Mouse (Mus musculus) embryonic facial prominence, embryonic 12.5 days (tissue): ENCODE measurements around the gene Gm12248. TPM values are rescaled to one million over a fixed set of nuclear protein-coding genes. Genes with fewer than 3 reads are reported as not detected.
"Not testable (repeated sequence)": the region's sequence is repeated elsewhere in the genome, so short reads cannot be mapped to it uniquely, and the experiment has no call there.

Experiments used
- ATAC-seq: fragments of 200-750 bp; cut with Nextera tagmentation; 2 replicates; pipeline ENCODE4 v1.8.0; 2017; ENCODE audit not compliant: insufficient number of reproducible peaks, insufficient read depth, low FRiP score, low TSS enrichment
- H3K27ac ChIP-seq: fragments of 300-500 bp; sonication (generic); 2 replicates; pipeline ENCODE4 v1.5.1; 2016; ENCODE audit warnings: mild to moderate bottlenecking
- H3K27me3 ChIP-seq: fragments of 300-500 bp; sonication (generic); 2 replicates; pipeline ENCODE4 v1.6.1; 2016; ENCODE audit warnings: mild to moderate bottlenecking, moderate library complexity
- H3K36me3 ChIP-seq: fragments of 300-500 bp; sonication (generic); 2 replicates; pipeline ENCODE4 v1.6.1; 2016; ENCODE audit warnings: mild to moderate bottlenecking
- H3K4me1 ChIP-seq: fragments of 300-500 bp; sonication (generic); 2 replicates; pipeline ENCODE4 v1.6.1; 2016
- H3K4me2 ChIP-seq: fragments of 300-500 bp; sonication (generic); replicated peaks from 2 replicates; pipeline ENCODE4 v1.6.1; 2016; ENCODE audit warnings: mild to moderate bottlenecking, moderate library complexity
- H3K4me3 ChIP-seq: fragments of 300-500 bp; sonication (generic); 2 replicates; pipeline ENCODE4 v1.5.1; 2016; ENCODE audit warnings: mild to moderate bottlenecking
- H3K9ac ChIP-seq: fragments of 300-500 bp; sonication (generic); 2 replicates; pipeline ENCODE4 v1.6.1; 2016; ENCODE audit warnings: mild to moderate bottlenecking, moderate library complexity
- H3K9me3 ChIP-seq: fragments of 300-500 bp; sonication (generic); 2 replicates; pipeline ENCODE4 v1.6.1; 2016; ENCODE audit warnings: mild to moderate bottlenecking, moderate library complexity
- WGBS: fragments of 180-500 bp; shearing (Covaris S2); methylation state at CpG from one replicate; pipeline ENCODE4 v1.1.7; 2016; 5-methylcytosine and 5-hydroxymethylcytosine counted together
- polyA plus RNA-seq: library from polyadenylated mRNA; unstranded; fragments of >200 nt; fragmentation: Nextera tagmentation; extraction: Ambion mirVana; gene quantifications from 2 replicates; pipeline ENCODE4 v1.2.1, GENCODE M21; 2016

Gm12248 gene
- polyA plus RNA-seq, 1 experiment from 2014 or later, result not detected

DNA sequence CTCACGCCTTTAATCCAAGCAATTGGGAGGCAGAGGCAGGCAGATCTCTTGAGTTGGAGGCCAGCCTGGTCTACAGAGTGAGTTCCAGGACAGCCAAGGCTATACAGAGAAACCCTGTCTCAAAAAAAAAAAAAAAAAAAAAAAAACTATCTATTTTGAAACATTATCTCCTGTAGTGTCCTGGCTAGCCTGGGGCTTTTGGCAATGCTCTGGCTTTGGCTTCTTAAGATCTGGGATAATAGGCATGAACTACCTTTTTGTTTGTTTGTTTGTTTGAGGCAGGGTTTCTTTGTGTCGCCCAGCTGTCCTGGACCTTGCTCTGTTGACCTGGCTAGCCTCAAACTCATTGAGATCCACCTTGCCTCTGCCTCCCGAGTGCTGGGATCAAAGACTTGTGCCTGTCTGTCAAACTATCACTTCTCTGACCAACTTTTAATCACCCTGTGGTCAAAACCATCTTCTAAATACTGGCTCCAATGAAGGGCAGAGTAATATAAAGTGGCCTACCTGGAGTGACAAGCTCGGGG is 8.3 kb upstream of the Gm12248 start:
- no peak overlapping the region for H3K4me3 ChIP-seq
- no peak overlapping the region for H3K27ac ChIP-seq
- no peaks in the 10 kb centered on the region for H3K36me3 ChIP-seq
- no peak for ATAC-seq
- WGBS, result 87% methylated on average over 4 of the region's 4 CpGs
- no peak overlapping the region for H3K9ac ChIP-seq
- H3K27me3 ChIP-seq, result peaks cover 20% of the 10 kb centered on the region
- no peak overlapping the region for H3K4me2 ChIP-seq
- H3K9me3 ChIP-seq, result no peaks in the 10 kb centered on the region
- H3K4me1 ChIP-seq, result peaks cover 17% of the 10 kb centered on the region

DNA sequence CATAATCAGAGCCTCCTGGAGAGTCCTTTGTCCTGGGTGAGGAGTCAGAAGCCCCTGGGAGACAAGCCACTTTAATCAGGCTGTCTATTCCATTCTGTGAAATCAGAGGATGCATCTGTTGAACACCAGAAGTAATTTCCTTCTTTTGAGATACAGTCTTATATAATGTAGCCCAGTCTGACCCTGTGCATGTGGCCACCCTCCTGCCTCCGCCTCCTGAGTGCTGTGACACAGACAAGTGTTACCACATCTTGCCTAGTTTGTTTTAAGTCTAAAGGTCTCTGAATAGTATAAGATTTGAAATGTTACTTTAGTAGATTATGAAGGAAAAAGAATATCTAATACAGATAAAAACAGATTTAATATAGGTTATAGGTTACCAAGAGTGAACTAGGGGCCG is 7.1 kb upstream of the Gm12248 start:
- Histone ChIP-seq H3K4me3 (no peak overlapping the region), H3K9ac (no peak overlapping the region), H3K4me2 (no peak overlapping the region), H3K9me3 (no peaks in the 10 kb centered on the region), H3K36me3 (no peaks in the 10 kb centered on the region), H3K4me1 (peaks cover 12% of the 10 kb centered on the region), H3K27me3 (peaks cover 22% of the 10 kb centered on the region), H3K27ac (no peak overlapping the region)
- ATAC-seq, result no peak
- WGBS, result 88% methylated on average over 2 of the region's 2 CpGs

DNA sequence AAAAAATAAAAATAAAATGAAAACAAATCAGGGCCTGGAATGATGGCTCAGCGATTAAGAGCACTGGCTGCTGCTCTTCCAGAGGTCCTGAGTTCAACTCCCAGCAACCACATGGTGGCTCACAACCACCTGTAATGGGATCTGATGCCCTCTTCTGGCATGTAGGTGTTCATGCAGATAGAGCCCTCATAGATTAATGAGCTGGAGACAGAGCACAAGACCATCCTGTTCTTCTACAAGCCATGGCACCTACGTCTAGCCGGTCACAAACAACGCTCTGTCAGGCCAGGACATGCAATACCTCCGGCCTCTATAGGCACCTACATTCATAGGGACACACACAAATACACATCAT is 5.4 kb upstream of the Gm12248 start:
- 58% methylated on average over 5 of the region's 5 CpGs for WGBS
- H3K9ac ChIP-seq, H3K9me3 ChIP-seq, ATAC-seq, H3K27ac ChIP-seq, H3K4me3 ChIP-seq, H3K36me3 ChIP-seq: not testable (repeated sequence)
- H3K27me3 ChIP-seq, result peaks cover 22% of the 10 kb centered on the region
- peaks cover 10% of the 10 kb centered on the region for H3K4me1 ChIP-seq
- H3K4me2 ChIP-seq, result peak overlapping the region; percentile 79

DNA sequence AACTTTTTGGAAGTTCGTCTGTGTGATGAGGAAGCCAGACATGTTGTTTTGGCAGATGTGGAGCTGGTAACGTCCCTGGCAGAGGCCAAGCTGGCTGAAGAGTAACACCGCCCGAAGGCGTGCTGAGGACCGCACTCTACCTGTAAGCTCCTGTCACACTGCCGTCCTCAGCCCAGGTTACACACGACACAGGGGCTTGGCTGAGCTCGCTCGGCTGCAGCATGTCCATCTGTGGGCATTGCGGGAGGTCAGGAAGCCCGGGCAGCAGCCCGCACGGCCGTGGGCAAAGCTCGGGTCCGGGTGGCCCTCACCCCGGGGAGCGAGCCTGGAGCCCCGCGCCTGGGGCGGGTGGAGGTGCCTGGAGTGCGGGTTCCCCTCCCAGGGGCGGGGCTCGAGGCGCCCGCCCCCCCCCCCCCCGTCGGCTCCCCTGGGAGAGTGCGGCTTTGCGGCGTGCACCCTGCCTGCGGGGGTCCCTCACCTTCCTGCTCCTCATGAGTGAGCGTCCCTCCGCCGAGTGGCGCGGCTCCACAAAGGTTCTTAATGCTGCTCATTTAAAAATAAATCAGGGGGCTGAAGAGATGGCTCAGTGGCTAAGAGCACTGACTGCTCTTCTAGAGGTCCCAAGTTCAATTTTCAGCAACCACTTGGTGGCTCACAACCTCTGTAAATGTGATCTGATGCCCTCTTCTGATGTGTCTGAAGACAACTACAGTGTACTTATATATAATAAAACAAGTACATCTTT is 4.9 kb upstream of the Gm12248 start:
- ATAC-seq, result no peak
- H3K4me1 ChIP-seq, result peaks cover 7% of the 10 kb centered on the region; the same call in 1 of the 2 replicates
- H3K4me3 ChIP-seq, result peak overlapping the region; percentile 41
- H3K27me3 ChIP-seq, result peaks cover 22% of the 10 kb centered on the region
- peak overlapping the region; percentile 47 for H3K9ac ChIP-seq
- peak overlapping the region; percentile 79 for H3K4me2 ChIP-seq
- H3K36me3 ChIP-seq, result no peaks in the 10 kb centered on the region
- no peak overlapping the region for H3K27ac ChIP-seq
- no peaks in the 10 kb centered on the region for H3K9me3 ChIP-seq
- under 1% methylated on average over 28 of the region's 38 CpGs for WGBS

DNA sequence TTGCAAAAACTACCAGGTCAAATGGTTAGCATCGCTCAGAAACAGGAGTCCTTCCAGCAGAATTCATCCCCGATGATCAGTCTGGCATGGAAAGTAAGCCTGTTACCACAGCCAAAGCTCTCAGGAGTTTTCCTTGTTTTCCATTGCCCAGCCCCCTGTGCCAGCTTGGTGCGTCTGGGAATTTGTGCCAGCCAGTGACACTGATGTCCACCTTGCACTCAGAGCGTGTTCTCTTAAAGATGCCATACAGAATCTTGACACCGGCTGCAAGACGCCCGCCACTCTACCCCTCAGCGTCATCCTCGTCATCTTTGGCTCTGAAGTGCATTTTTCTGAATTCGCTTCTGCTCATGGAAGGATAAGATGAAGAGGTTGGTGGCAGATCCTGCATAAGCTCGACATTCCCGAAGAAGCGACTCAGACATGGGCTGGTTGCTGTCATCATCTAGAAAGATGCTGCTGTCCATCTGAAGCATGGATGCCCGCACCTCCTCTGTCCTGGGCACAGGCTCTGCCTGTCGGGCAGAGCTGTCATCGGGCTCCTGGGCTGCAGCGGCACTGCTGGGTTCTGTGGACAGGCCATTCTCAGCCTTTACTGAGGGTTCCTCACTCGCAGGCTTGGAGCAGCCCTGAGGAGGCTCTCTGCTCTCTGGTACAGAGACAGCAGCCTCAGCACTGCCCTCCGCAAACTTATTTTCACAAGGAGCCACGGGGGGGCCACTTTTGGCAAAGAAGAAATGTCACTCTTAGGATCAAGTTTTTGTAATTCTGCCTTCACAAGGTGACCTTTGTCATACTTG is 4.1 kb upstream of the Gm12248 start:
- 53% methylated on average over 20 of the region's 20 CpGs for WGBS
- peak overlapping the region; percentile 79 for H3K4me2 ChIP-seq
- H3K36me3 ChIP-seq, result no peaks in the 10 kb centered on the region
- ATAC-seq, result no peak
- no peaks in the 10 kb centered on the region for H3K9me3 ChIP-seq
- H3K27ac ChIP-seq, result no peak overlapping the region
- 0 out of 2 replicates have a peak overlapping the region, but pooled peaks have one; percentile 47 for H3K9ac ChIP-seq
- H3K27me3 ChIP-seq, result peaks cover 22% of the 10 kb centered on the region
- peak overlapping the region; percentile 41 for H3K4me3 ChIP-seq
- peaks cover 8% of the 10 kb centered on the region; the same call in 1 of the 2 replicates for H3K4me1 ChIP-seq

DNA sequence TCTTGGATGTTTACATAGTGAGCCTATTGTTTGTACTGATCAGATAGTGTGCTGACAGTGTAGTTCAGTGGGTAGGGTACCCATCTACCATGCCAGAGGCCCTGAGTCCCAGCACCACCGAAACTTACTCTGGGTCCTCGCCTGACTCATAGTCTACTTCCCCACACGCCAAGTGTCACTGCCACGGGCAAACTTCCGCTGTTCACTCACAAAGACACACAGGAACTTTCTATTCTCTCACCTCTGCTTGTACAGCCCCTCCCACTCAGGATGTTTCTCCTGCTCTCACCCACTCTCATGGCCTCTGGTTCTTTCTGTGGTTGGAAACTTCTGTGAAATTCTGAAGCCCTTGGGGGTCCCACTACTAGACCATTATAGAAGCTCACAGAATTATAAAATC is 3.2 kb upstream of the Gm12248 start:
- no peak for ATAC-seq

DNA sequence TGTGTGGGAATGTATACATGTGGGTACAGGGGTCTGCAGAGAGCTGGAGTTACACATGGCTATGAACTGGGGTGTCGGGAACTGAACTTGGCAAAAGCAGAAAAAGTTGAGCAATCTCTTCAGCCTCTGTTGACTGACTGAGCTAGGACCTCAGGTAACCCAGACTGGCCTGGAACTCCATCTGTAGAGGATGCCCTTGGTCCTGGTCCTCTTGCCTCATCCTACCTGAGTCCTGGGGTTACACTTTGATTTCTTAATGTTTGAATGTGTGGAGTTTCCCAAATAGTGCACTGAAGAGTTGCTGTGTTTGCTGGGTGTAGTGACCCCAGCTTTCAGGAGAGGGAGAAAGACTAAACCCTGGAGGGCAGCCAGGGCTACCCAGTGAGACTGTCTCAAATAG is 2.6 kb upstream of the Gm12248 start:
- H3K4me2 ChIP-seq, result no peak overlapping the region
- H3K27me3 ChIP-seq, result peaks cover 22% of the 10 kb centered on the region
- no peaks in the 10 kb centered on the region for H3K9me3 ChIP-seq
- H3K9ac ChIP-seq, result no peak overlapping the region
- WGBS, result 92% methylated on average over 1 of the region's 1 CpGs
- H3K4me3 ChIP-seq, result no peak overlapping the region
- H3K27ac ChIP-seq, result no peak overlapping the region
- no peaks in the 10 kb centered on the region for H3K36me3 ChIP-seq
- H3K4me1 ChIP-seq, result peaks cover 8% of the 10 kb centered on the region; the same call in 1 of the 2 replicates
- no peak for ATAC-seq

More for the DNA sequence above, 3.2 kb upstream of the Gm12248 start:
- WGBS, result 84% methylated on average over 5 of the region's 5 CpGs
- Histone ChIP-seq H3K36me3 (no peaks in the 10 kb centered on the region), H3K27me3 (peaks cover 22% of the 10 kb centered on the region), H3K4me1 (peaks cover 8% of the 10 kb centered on the region; the same call in 1 of the 2 replicates), H3K4me2 (no peak overlapping the region), H3K4me3 (no peak overlapping the region), H3K9ac (no peak overlapping the region), H3K9me3 (no peaks in the 10 kb centered on the region), H3K27ac (no peak overlapping the region)

DNA sequence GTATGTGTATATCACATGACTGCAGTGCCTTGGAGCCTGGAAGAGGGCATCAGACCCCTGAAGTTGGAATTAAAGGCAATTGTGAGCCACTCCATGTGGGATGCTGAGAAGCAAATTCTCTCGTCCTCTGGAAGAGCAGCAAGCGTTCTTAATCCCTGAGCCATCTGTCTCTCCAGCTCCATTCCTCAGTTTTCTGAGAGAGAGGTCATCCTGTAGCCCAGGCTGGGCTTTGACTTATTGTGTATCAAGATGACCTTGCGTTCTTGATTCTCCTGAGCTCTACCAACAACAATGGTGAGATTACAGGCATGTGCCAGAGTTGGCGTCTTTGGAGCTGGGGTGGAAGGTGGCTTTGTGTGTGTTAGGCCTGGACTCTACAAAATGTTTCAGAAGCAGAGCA is 1.8 kb upstream of the Gm12248 start:
- H3K36me3 ChIP-seq, result no peaks in the 10 kb centered on the region
- WGBS, result 69% methylated on average over 4 of the region's 4 CpGs
- ATAC-seq, result no peak
- H3K4me2 ChIP-seq, result no peak overlapping the region
- H3K4me1 ChIP-seq, result peaks cover 8% of the 10 kb centered on the region; the same call in 1 of the 2 replicates
- H3K4me3 ChIP-seq, result no peak overlapping the region
- H3K27ac ChIP-seq, result no peak overlapping the region
- H3K9me3 ChIP-seq, result no peaks in the 10 kb centered on the region
- H3K9ac ChIP-seq, result no peak overlapping the region
- peaks cover 22% of the 10 kb centered on the region for H3K27me3 ChIP-seq

DNA sequence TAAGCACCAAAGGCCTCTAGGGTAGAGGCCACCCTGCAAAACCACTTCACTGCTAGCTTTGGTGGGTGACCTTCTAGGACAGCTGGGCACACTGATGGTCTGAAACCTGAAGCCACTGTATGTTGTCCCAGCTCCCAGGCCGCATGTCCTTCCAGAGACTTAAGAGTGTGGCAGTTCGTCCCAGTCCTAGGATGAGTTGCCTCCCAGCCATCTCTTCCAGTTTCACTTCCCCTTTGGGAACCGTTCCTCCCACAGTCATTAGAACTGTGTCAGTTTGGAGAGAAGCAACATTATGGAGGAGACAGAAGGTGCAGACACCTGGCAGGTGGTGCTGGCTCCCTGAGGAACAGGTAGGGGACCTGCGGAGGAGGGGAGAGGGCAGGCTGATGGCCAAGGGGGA is 393 bp downstream of the Gm12248 start:
- Histone ChIP-seq H3K9me3 (no peaks in the 10 kb centered on the region), H3K4me2 (peak overlapping the region; percentile 27), H3K27me3 (peaks cover 12% of the 10 kb centered on the region), H3K27ac (no peak overlapping the region), H3K4me3 (no peak overlapping the region), H3K36me3 (no peaks in the 10 kb centered on the region), H3K9ac (no peak overlapping the region), H3K4me1 (peaks cover 5% of the 10 kb centered on the region; the same call in 1 of the 2 replicates)
- 43% methylated on average over 4 of the region's 4 CpGs for WGBS
- no peak for ATAC-seq

DNA sequence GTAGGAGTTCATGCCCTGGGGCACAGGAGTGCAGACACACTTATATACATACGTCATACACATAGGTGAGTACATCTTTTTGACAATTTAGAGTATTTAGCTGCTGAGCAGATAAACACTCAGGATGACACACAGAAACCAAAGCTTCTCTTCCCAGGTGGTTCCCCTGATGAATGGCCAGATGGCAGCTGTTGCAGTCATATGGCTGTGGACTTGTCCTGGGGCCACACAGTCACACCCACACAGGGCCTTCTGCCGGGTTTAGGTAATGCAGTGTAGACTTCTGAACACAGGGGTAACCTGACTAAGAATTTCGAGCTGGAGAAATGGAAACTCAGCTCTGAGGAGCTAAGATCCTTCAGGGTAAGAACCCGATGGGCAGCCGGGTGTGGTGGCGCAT is 11.2 kb downstream of the Gm12248 start:
- Histone ChIP-seq H3K4me2 (no peak overlapping the region), H3K9ac (no peak overlapping the region)
- no peak for ATAC-seq

DNA sequence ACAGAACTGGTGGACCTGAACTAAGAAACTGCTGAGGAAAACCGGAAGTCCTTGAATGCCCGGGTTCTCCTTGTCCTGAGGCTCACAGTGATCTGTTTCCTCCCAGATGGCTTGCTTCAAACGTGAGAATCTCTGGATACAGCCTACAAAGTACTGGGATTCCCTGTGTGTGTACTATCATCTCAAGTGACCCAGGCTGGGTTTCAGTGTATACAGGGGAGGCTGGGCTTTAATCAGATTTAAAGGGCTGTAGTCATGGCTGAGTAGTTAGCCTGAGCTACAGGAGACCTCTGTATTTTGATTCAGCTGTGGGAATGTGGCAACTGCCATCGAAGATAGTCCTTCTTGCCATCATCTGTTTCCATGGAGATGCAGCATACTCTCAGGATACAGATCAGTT is 15.7 kb downstream of the Gm12248 start:
- WGBS, result 75% methylated on average over 4 of the region's 4 CpGs
- no peaks in the 10 kb centered on the region for H3K27me3 ChIP-seq
- H3K36me3 ChIP-seq, result no peaks in the 10 kb centered on the region
- ATAC-seq, result no peak
- no peak overlapping the region for H3K9ac ChIP-seq
- no peak overlapping the region for H3K4me3 ChIP-seq
- no peak overlapping the region for H3K4me2 ChIP-seq
- no peaks in the 10 kb centered on the region for H3K9me3 ChIP-seq
- no peaks in the 10 kb centered on the region for H3K4me1 ChIP-seq
- no peak overlapping the region for H3K27ac ChIP-seq

More for the DNA sequence above, 11.2 kb downstream of the Gm12248 start:
- Histone ChIP-seq H3K9me3 (no peaks in the 10 kb centered on the region), H3K36me3 (no peaks in the 10 kb centered on the region), H3K4me1 (no peaks in the 10 kb centered on the region), H3K27me3 (no peaks in the 10 kb centered on the region), H3K4me3 (no peak overlapping the region), H3K27ac (no peak overlapping the region)
- WGBS, result 89% methylated on average over 6 of the region's 6 CpGs

DNA sequence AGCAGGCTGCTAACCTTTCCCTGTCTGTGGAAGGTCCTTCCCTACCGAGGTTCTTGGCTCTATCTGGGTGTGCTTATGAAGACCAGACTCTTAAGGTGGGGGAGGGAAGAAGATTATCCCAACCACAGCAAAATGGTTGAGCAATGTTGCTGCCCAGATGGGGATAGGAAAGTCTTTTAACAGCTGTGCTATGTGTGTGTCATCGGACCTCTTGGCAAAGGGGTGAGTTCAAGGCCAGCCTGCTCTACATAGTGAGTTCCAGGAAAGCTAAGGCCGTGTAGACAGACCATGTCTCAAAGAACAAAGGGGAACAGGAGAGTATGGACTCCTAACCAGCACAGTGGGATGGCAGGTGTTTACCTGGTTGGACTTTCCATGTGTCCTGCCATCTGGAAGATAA is 20.0 kb downstream of the Gm12248 start:
- Histone ChIP-seq H3K9ac (no peak overlapping the region), H3K27ac (no peak overlapping the region), H3K9me3 (no peaks in the 10 kb centered on the region), H3K4me3 (no peak overlapping the region), H3K27me3 (no peaks in the 10 kb centered on the region), H3K4me1 (no peaks in the 10 kb centered on the region), H3K36me3 (no peaks in the 10 kb centered on the region), H3K4me2 (no peak overlapping the region)
- ATAC-seq, result no peak
- WGBS, result 81% methylated on average over 3 of the region's 3 CpGs
